Mouse (Mus musculus) lung, postnatal 0 days (tissue): ENCODE measurements at regions not wholly inside any gene's neighbourhood (a gene's known extent, or its start where the extent isn't known, plus 50 kb on each side); places are given as distances from the start of the nearest gene placed in this dataset.

Source experiments
- CTCF ChIP-seq: IDR thresholded peaks from 2 replicates; pipeline ENCODE4 v1.5.1; 2016; ENCODE audit warnings: antibody characterized with exemption, mild to moderate bottlenecking
- EP300 ChIP-seq: IDR thresholded peaks from 2 replicates; pipeline ENCODE4 v1.6.1; 2016; ENCODE audit warnings: antibody characterized with exemption, mild to moderate bottlenecking, control low read depth

GRCm38 (mm10) chr3:102275256-102276022 is 70.9 kb upstream of the Vangl1 start:
- TF ChIP-seq CTCF = peak; percentile 48
- TF ChIP-seq EP300 = no peak
